Mouse (Mus musculus) monocyte, adult 5-6 weeks (primary cell): ENCODE measurements around the gene Srr. TPM values are rescaled to one million over a fixed set of nuclear protein-coding genes. Genes with fewer than 3 reads are reported as not detected.

ENCODE experiments used
- ATAC-seq: fragments of 153-309, 156-312 bp; replicated peaks from 2 replicates; pipeline ENCODE4 v1.8.0; 2017; ENCODE audit warnings: mild to moderate bottlenecking; ENCODE audit not compliant: low TSS enrichment, insufficient number of reproducible peaks, severe bottlenecking, poor library complexity, low FRiP score
- total RNA-seq: library from RNA; stranded (forward); fragments of 200-1000, 200-491, 200-594 nt; gene quantifications from 3 replicates; pipeline ENCODE4 v1.2.3, GENCODE M21; 2017

The Srr gene
- total RNA-seq, 1 experiment from 2014 or later, result 3.9 TPM

DNA sequence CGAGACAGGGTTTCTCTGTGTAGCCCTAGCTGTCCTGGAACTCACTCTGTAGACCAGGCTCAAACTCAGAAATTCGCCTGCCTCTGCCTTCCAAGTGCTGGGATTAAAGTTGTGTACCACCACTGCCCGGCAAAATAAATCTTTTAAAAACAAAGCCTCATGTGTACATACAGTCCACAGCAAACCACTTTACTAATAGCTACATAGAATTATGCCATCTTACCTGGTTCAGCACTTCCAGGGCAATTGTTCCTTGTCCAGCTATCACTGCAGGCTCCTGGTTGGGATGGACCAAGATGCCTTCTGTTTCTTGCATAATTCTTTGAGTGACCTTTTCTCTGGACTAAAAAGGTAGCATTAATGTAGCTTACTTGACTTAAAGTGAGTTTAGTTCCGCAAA is 15.8 kb downstream of the Srr start:
- ATAC-seq, result no peak

DNA sequence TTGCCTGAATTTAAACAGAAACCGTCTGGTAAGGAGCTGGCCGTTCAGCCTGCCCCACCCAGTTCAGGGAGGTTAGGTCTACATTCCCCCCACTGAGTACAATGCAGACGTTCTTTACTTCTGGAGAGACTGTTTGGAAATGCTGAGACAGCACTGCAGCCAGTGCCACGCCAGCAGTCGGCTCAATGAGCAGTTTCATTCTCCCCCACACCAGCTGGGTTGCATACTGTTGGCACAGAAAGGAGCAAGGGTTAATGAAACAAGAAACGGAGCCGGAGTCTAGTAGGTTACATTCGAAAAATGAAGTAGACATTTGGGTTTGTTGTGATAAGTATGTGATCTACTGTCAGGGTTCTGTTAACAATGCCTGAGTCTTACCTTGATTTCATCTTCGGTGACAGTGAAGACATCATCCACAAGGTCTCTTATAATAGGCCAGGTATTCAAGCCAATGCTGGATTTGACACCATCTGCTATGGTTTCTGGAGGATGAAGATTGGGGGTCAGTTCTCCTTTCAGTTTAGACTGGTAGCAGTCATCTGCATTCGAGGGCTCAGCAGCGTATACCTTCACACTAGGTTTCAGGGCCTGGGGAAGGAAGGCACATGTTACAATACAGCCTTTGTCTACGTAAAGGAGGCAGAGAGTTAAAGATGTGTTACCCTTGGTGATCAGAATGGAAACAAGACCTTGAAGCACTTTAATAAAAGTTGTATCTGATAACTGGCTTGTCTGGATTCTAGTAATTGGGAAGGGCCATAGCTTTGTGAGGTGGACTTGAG is 16.9 kb downstream of the Srr start:
- no peak for ATAC-seq

DNA sequence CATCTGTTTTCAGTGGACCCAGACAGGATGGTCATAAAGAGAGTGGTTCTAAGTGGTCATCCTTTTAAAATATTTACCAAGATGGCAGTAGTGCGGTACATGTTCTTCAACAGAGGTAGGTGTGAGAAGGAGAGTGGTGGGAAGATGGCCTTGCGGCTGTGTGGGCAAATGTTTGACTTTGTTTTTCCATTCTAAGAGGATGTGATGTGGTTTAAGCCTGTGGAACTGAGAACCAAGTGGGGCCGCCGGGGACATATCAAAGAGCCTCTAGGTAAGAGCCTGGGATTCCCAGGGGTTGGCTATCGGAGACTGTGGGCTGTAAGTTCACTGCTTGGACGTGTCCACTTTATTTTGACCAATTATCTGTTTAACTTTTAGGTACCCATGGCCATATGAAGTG is 17.9 kb downstream of the Srr start:
- no peak for ATAC-seq

DNA sequence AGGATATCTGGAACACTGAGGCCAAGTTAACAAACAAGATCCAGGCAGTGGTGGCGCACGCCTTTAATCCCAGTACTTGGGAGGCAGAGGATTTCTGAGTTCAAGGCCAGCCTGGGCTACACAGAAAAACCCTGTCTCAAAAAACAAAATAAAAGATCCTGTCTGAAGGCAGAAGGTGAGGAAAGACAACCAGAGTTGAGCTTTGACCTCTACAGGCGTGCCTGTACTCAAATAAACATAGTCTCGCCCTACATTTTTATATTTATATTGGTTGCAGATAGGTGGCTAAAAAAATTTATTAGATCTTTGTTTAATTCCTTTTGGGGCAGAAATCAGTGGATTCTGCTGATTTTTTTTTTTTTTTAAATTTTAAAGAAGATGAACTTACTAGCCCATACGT is 23.3 kb downstream of the Srr start:
- no peak for ATAC-seq

DNA sequence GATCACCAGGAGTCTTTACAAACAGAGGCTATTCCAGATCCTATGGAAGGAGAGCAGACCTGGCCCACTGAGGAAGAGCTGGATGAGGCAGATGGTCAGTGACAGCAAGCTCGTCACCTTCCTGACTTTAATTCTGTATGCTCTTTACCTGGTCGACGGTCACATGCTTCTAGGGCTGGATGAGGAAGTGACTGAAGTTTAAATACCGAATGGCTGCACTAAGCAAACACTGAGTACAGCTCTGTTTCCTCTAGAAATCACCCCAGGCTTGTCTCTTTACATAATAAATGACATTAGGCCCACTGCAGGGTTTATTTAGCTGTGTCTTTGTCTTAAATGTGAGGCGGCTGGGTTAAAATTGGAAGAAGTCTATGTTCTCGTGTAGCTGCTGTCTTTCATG is 24.2 kb downstream of the Srr start:
- ATAC-seq, result no peak

DNA sequence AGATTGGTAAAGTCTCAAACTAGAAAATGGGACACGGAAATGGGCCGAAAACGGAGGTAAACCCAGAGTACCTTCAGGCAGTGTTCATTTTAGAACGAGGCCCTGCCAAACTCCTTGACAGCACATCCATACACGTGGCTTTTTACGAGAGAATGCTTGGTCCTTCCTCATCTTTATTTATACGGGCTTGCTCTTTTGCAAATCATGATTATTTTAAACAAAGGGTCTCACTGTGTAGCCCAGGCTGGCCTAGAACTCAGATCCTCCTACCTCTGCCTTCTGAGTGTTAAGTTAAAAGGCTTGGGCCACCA is 27.3 kb downstream of the Srr start:
- ATAC-seq, result no peak

DNA sequence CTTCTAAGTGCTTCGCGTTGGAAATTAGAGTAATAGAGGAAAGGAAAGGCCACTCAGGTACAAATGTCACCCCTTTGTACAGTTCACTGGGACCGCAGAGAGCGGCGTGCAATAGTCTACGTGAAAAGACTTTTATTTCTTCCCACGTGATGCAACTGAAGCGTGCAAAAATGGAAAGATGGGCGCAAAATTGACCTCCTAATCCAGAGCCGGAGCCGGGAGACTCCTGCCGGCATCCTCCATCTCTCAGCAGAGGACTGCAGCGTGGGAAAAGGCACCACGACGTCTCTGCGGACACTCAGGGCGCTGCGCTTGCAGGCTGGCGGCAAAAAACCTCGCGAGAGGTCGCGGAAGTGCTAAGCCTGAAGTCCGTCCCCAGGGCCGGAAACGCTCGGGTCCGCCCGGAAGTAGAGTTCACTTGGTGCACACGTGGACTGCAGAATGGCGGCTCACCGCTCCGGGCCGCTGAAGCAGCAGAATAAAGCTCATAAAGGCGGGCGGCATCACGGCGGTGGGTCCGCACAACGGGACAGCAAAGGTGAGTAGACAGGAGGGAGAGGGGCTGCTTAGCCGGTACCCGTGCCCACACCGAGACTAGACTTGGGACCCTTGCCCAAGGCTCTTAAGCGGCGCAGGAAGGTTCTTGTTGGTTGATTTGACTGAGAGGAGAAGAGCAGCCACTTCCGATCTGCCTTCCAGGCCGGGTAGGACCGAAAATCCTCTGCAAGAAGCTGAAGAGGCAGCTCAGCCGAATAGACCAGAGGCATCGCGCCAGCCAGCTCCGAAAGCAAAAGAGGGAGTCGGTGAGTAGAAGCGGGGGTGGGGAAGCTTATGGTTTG is 27.9 kb downstream of the Srr start, which contains the start of gene Tsr1:
TSS of gene Tsr1 (plus strand) at position 394 of the 839 bp plus-strand sequence.
- peak; percentile 92 for ATAC-seq

DNA sequence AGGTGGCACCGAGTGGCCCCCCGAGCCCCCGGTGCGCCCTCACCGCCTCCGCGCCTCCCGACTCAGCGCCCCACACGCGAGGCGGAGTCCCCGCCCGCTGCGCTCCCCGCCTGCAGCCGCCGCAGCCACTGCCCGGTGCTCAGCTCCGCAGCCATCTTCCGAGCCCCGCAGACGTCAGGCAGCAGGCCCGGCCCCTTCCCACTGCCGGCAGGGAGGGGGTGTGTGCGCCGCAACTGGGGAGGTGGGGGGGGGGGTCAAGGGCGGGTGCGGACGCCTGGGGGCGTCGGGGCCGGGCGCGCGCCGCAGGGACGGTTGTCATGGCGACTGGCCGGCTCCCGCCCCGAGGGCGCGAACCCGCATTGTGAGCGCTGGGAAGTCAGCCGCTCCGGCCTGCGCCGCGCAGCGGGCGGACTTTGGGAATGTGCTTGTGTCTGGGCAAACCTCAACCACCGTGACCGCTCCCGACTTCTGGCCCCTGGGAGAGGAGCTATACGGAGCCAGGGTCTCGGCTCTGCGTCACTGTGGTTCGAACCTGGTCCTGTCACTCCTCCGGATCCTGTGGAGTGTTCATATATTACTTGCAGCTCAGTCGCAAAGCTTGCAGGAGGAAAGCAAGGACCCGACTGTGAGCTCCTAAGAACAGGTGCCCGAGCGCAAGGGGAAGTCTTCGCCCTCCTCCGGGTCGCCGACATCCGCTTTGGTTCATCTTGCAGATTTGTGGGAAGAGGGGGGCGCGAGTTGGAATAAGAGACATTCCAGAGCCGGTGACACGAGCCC is 28.7 kb downstream of the Srr start, which contains the start of gene Sgsm2:
TSS of gene Sgsm2 (minus strand) at position 160 of the 777 bp plus-strand sequence.
- ATAC-seq, result peak; percentile 28; the same call in 1 of the 2 replicates

DNA sequence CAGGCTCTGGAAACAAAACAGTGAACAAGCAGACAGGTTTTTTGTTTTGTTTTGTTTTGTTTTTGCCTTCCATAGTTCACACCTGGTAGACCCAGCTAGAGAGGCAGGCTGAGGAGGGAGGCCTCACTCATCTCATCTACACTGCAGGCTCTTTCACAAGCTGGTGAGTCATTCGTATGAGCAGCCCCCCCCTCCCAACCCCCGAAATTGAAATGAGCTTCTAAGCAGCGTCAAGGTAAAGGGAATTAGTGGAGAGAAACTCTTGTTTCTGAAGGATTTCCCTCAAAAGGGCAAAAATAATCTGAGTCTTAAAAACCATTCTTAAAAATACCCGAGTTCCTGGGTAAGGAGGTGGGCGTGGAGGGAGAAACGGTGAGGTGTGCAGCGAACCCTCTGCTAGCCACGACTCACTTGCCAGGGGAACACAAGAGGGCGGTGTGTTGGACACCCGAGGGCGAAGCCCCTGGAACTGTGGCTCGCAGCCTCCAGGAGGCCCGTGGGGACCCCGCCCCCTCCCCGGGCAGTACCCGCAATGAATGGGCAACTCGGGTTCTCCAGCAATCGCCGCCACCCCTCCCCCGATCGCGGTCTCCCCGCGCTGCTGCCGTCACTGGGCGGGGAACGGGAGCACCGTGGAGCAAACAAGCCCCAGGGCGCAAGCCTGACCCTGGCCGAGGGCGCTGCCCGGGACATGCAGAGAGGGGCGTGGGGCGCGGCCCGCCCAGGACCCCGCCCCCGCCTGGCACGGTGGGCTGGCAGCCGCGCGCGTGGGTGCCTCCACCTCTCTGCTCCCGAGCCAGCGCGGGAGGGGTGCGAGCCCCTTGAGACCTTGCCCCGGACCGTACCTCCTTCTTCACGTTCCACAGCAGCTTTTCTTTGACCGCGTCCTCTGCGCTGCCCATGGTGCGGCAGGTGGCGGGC is 29.5 kb downstream of the Srr start:
- peak; percentile 20; the same call in 1 of the 2 replicates for ATAC-seq

DNA sequence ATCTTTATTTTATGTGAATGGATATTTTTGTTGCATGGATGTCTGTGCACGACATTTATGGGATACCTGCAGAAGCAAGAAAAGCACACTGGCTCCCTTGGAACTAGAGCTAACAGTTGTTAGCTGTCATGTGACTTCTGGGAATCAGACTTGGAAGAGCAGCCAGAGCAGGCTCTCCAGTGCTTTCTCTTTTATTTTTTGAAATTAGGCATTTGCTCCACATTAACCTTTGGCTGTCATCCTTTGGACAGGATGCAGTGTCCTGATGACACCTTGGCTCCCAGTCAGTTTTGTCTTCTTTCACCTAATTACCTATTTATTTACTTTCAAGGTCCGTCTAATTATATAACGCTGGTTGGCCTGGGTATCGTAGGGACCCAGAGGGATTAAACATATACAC is 31.1 kb downstream of the Srr start:
- ATAC-seq, result no peak

DNA sequence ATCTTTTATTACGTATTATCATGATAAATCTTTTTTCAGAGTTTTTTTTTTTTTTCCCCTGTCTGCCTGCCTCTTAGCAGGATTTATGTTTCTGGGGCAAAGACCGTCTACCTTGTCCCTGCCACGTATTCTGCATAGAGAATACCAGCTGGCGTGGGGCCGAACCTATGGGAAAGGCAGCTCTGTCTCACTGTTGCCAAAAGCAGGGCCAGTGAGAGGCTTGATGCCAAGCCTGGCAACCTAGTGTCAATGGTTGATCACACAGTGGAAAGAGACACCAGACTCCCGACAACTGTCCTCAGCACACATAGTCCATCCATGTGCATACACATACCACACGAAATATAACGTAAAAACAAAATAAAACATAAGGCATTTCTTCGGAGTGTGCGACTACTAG is 42.6 kb downstream of the Srr start:
- no peak for ATAC-seq

DNA sequence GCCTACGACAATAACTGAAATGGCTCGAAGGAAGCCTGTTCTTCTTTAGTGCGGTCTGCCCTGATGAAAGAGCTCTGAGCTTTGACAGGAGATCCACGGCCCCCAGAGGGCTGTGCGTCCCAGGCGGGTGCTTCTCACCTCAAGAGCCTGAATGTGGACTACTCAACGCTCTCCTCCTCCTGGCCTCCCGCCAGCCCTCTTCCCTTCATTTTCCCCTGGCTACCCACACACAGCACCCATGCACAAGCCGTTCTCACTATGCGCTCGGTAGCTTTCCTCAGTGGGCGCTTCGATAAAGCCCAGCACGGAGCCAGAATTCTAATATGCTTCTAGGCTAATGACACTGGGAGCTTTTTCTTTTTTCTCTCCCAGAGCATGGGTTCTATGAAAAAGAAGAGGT is 43.8 kb downstream of the Srr start:
- no peak for ATAC-seq

DNA sequence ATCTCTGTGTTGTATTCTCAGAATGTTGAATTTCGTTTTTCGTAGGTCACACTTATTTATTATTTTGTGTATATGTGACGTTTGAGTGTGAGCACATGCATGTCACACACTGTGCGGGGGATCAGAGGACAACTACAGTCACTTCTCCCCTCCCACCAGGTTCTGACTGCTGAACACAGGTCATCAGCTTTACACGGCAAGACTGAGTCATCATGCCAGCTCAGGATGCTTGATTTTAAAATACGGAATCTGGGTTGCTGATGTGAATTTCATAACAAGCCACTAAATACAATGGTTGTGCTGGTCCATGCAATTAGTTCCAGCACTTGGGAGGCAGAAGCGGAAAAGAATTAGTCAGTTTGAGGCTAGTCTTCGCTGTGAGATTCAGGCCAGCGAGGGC is 44.7 kb downstream of the Srr start:
- no peak for ATAC-seq

DNA sequence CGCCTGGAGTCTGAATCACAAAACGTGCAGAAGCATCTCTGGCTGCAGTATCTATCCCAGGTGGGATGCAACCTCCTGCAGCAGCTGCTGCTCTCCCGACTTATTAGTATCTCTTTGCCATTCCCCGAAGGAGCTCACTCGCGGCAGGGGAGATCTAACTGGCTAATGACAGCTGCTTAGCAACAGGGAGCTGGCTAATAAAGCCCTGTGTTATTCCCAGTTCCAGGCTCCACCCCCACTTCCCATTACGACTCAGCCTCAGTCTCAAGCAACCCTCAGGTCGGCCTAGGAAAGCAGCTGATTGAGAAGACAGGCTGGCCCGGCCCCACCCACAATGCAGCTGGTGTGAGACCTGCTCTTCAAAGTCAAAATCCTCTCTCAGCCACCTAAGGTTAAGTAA is 48.9 kb downstream of the Srr start:
- no peak for ATAC-seq

DNA sequence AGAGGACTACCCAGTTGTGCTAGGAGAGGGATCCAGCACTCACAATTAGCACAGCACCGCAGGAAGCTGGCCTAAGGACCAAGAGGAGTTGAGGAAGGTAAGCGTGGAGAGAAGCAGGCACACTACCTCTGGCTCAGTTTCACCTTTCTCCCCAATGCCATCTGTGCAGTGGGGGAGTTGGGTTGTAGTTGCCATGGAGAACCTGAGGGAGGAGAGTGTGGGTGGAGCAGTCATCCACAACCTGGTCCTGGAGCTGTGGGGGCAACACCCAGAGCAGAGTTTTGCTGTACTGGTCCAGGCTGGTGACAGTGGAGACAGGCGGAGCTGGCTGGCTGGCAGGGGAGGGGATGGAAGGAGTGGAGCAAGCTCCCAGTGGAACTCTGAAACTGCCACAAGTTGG is 51.1 kb downstream of the Srr start:
- no peak for ATAC-seq

DNA sequence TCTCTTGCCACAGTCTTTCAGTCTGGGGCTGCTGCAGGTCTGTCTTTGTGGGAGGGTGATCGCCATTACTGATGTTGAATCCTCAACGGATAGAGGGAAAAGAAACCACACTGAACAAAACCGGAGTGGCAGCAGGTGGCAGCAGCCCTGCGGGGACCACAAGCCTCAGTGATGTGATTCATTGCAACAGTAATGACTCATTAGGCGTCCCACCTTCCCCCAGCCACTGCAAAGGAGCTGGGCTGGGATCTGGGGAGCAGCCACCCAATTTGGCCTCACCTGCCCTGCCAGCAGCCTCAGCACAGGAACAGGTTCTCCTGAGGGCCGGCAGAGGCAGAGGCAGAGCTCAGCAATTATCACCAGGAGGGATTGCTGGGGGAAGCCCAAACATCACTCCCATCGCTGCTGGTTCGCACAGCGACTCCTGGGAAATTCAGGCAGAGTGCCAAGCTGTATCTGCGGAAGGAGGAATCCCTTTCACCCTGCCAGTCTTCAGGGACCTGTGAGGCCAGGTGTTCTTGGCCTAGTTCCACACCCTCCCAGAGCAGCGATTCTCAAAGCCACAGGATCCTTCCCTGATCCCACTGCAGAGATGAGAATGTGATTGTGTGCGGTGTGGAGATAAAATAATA is 54.6 kb downstream of the Srr start:
- no peak for ATAC-seq

DNA sequence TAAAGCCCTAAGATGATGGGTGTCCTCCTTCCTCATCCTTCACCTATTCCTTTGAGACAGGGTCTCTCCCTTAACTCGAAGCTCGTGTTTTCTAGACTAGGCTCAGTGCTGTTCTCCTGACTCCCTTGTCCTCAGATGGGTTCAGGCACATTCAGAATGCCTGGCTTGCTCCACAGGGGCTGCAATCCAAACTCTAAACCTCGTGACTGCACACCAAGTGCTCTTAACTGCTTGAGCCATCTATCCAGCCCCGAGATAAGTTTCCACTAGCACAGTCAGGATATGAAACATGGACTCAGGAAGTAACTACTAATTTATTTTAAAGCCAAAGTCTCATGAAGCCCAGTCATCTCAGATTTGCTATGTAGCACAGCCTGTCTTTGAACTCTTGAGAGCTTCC is 55.2 kb downstream of the Srr start:
- ATAC-seq, result no peak

DNA sequence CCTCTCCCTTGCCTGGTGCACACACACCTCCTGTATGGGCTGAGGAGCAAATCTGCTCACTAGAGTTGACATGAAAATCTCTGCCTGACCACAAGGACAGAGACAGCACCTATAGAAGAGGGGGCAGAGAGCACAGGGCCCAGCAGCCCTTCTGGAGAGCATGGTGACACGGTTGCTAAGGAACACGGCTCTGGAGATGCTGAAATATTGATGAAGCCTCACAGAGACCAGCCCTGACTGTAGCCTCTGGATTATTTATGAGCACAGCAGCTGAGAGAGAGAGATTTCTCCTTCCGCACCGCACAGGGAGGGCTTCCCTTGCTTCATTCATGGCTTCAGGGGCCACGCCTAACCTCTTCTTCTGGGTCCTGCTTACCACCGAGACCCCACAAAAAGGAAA is 56.1 kb downstream of the Srr start:
- ATAC-seq, result no peak
